Mouse (Mus musculus) adrenal gland (tissue): ENCODE measurements around the gene Sgo2a.
"Not testable (repeated sequence)": the region's sequence is repeated elsewhere in the genome, so short reads cannot be mapped to it uniquely, and the experiment has no call there.

Source experiments
- intact Hi-C: fragments of 180-260 bp; cut with DNase I; formaldehyde crosslinking; loops from one replicate; pipeline ENCODE4 v1.15.1; 2025

Gene Sgo2a

GRCm38 (mm10) chr1:58030156-58030871, 34.5 kb downstream of the Sgo2a start:
- intact Hi-C loops, result no loop called here

DNA sequence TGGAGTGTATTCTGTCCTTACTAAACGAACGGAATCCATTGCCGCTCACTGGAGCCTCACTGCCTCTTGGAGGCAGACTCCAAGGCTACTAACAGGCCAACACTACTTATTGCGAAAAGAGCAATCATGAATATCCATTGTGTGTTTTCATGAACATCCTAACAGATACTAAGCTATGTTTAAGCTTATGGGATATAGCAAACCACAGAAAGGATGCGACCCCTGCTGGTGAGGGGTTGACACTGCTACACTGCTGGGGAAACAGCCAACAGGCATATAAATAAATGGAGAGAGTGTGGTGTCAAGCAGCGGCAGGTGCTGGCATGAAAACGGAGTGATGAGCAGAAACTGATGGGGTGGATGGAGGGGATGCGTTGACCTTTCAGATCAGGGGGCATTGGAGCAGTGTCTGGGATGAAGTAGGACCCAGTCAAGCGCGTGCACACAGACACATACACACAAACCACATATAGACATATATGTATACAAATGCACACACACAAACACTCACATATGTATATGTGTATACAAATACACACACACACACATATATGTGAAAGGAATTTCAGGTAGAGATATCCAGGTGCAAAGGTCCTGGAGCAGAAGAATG, 35.5 kb downstream of the Sgo2a start:
- intact Hi-C loops, result no loop called here

DNA sequence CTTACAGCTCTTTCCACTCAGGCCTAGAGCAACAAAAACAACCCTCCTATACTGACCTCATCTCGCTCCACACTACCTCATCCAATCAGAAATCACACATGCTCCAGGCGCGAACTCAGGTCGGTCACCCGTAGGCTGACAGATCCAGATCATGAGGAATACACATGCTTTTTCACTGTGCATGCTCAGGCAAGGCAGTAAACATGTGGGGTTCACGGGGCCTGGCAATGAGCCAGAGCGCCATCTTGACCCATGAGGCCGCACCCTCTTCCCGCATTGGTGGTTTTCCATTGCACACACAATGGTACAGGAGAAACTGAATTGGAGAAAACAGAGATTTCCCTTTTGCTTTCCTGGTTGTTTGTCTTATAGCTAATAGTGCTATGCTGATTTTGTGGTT, 41.5 kb downstream of the Sgo2a start:
- intact Hi-C loops, result not testable (repeated sequence)

- intact Hi-C loops, result no loop called here
Measured at GRCm38 (mm10) chr1:58045076-58045475, 49.3 kb downstream of the Sgo2a start.

DNA sequence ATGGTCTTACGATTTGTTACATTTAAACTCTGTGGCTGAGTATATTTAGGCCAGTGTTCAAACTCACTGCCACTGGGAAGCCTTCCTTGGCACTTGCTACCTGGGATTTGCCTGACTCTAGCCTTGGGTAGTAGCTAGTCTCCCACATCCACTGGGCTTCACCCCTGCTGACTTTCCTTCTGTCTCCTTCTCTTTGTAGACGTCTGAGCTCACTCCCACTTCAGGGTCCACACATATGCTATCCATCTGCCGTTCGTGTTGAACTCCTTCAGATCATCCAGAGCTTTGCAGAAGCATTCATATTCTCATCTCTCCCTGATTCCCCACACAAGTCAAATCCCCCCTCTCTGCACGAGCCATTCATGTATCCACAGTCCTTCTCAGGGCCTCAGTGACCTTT, 49.8 kb downstream of the Sgo2a start:
- intact Hi-C loops, result no loop called here

DNA sequence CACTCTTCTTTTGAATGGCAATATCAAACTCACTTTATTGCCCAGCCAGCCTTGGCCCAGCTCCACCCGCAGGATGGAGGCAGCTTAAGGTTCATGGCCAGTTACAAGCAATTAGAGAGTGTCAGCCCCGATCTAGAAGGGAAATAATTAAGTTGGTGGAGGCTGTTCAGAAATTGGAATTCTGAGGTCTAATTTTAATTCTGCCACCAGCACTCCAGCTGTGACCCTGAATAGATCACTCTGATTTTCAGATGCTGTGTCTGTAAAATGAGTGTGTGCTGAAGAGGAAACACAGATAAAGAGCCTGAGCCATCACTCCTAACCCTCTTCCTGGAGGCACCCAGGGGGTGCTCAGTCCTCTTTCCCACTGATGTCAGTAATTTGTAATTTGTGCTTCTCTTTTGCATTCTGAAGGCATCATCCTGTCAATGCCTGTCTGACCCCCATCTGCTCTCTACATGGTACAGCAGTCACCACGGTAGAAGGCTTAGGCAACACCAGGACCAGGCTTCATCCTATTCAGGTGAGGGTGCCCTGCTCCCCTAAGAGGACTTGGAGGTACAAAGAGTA, 51.0 kb downstream of the Sgo2a start:
- intact Hi-C loops, result no loop called here

DNA sequence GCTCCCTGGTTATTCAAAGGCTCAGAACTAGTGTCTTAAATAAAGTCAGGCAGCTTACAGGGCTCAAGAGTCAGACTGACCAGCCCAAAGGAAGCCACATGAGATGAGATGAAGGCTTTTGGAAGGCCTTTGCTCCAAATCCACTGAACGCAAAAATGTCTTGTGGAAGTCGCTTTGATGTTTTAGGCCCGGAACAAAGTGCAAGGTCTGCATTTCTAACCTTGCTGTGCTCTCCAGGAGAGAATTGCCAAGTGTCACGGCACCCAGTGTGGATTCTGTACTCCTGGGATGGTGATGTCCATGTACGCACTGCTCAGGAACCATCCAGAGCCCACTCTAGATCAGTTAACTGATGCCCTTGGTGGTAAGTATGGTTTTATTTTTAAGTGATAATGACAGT, 53.4 kb downstream of the Sgo2a start:
- intact Hi-C loops, result no loop called here

GRCm38 (mm10) chr1:58055598-58055997, 59.8 kb downstream of the Sgo2a start:
- intact Hi-C loops, result no loop called here

DNA sequence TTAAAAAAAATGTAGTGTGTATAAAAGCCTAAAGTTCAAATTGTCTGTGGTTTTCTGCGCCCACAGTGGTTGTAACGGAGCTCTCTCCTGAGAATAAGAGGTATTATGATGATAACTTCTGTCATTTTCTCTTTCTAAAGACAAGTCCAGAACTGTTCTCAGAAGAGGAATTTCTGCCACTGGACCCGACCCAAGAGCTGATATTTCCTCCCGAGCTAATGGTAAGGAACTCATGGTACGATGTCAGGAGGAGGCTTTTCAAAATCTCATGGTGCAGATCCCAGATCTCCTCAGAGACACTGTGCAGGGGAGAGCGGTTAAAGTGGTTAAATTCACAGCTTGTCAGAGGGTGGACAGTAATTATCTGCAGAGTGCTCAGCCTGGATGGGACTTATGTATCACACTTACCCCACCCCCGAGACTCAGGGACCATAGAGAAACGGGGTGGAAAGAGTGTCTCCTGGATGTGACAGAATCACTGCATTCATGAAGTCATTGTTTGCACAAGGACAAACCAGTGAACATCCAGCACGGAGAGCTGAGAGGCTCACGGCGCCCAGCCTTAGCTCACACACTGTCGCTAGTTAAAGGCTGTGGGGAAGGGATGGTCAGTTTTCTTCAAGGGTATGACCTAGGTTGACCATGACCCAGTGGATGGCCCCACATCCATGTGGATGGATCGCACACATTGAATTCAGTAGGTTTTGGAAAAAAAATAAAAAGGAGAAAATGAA, 60.5 kb downstream of the Sgo2a start:
- intact Hi-C loops, result no loop called here

DNA sequence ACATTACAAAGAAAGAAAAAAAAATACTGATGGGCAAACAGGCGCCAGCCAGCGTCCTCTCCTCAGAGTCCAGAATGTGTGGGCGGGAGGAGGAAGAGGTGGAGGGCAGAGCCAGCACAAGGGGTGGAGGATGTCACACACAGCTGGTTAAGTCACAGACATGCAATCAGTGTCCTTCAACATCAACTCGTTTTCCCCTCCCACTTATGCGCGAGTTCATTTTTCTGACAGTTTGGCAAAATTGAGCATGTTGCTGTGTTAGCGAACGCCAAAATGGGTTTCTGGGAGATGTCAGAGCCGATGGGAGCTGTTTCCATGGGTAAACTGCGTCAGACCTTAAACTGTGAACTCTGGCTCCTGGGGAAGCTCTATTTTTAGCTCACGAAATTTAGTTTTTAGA, 61.2 kb downstream of the Sgo2a start:
- intact Hi-C loops, result no loop called here

DNA sequence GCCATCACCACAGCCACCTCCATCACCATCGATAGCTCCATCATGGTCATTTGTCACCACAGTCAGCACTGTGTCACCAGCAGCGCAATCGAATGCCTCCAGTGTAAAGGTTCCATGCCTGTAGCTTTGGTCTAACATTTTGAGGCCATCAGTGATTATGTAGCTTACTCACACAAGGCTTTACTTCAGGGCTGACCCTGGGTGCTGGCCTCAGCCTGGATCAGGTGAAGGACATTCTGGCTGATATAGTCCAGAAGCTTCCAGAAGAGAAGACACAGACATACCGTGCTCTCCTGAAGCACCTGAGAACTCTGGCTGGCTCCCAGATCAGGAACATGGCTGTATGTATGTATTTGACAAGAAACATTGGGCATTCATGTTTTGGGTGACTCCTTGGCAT, 63.1 kb downstream of the Sgo2a start:
- intact Hi-C loops, result no loop called here

DNA sequence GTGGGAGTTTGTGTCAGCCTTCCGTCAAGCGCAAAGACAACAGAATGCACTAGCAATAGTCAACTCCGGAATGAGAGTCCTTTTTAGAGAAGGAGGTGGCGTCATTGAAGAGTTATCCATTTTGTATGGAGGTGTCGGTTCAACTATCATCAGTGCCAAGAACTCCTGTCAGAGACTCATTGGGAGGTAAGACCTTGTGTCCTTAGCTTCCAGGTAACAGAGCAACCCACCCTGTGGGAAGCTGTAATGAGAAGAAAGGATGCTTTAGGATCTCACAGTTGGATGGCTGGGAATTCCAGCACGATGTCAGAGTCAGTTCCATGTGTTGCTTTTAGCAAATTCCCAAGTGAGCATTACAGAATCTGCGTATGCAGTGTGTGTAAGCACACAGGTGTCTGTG, 66.4 kb downstream of the Sgo2a start:
- intact Hi-C loops, result no loop called here

GRCm38 (mm10) chr1:58065151-58065550, 69.4 kb downstream of the Sgo2a start:
- intact Hi-C loops, result no loop called here

DNA sequence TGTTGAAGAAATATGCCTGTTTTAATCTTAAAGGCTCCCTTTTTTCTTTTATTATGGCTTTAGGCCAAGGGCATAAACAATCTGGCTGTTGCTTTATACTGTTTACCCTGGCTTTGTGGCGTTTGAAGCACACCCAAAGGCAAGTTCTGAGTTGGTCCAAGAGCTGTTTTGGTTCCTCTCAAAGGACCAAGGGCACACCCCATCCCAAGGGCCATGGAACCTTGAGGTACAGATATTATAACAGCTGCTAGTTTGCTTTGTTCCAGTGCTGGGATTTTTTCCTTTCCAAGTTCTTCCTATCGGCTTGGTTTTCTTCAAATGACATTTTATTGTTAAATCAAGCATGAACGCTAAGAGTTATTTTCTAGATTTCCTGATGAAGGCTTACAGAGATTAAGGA, 69.8 kb downstream of the Sgo2a start:
- intact Hi-C loops, result no loop called here

GRCm38 (mm10) chr1:58069181-58069580, 73.4 kb downstream of the Sgo2a start:
- intact Hi-C loops, result no loop called here

- intact Hi-C loops, result loop anchor here (5.0 kb wide), 1 partner anchor 37 kb away; no protein-coding TSS in a partner anchor
Measured at GRCm38 (mm10) chr1:58070091-58070490, 74.3 kb downstream of the Sgo2a start.

DNA sequence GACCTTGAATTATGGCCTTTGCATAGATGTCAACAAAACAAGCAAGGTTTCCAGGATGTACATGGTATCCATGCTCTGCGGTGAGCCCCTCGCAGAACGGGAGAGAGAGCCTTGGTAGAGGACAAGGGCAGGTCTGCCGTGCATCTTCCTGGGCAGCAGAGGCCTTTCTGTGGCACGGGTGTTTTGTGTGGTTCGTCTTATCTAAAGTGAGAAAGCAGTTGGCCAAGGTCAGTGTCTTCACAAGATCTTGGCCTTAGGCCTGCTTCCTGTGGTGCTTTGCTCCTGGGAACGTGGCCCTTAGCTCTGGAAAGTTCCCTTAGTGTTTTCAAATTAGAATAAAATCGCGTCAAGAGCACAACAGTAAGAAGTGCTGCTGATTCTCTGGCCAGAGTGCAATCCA, 75.2 kb downstream of the Sgo2a start:
- intact Hi-C loops, result loop anchor here (5.0 kb wide), 1 partner anchor 36 kb away; no protein-coding TSS in a partner anchor

- intact Hi-C loops, result loop anchor here (5.0 kb wide), 1 partner anchor 36 kb away; no protein-coding TSS in a partner anchor
Measured at GRCm38 (mm10) chr1:58071509-58071908, 75.7 kb downstream of the Sgo2a start.

DNA sequence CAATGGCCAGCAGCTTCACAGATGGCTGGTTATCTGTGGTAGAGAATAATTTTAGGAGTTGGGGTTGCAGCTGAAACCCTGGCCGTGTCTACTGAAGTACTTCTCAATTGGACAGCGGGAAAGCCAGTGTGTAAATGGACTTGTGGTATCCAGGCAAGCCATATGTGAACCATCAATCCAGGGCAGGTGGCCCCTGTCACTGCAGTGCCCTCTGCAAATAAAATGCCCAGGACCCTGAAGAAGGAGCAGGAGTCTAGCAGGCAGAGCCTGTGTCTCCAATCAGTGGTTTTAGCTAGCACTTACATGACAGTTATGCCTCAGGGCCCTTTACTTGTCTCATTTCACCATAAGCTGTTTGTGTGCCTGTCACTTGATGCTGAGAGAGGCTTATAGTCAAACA, 76.6 kb downstream of the Sgo2a start:
- intact Hi-C loops, result loop anchor here (5.0 kb wide), 1 partner anchor 35 kb away; no protein-coding TSS in a partner anchor

DNA sequence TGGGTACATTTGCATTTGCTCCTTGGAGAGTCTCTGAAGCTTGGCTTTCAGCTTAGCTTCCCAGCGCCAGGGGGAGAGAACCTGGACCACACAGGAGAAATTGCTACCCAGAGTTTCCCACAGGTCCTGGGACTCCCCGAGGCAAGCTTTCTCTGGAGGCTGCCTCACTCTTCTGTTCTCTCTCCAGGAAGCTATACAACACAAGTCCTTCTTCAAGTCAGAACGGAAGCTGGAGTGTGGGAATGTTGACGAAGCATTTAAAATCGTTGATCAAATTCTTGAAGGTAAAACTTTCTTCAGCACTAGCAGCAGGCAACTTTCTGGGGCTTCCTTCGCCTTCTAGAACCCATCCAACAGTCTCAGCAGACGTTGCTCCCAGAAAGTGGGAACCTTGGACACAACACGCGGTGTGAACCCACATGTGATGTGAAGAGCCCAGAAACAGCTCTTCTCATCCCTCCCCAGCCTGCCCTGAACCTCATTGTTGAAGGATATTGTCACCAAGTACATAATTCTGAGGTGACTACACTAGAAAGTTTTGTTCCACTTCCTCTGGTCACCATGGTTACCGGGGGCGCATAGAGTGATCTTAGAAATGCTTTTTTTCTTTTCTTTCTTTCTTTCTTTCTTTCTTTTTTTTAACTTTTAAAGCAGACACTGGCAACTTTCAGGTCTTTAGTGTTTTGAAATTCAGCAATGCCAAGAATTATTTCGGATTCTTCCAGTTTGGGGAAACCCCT, 77.4 kb downstream of the Sgo2a start:
- intact Hi-C loops, result loop anchor here (5.0 kb wide), 1 partner anchor 34 kb away; no protein-coding TSS in a partner anchor

DNA sequence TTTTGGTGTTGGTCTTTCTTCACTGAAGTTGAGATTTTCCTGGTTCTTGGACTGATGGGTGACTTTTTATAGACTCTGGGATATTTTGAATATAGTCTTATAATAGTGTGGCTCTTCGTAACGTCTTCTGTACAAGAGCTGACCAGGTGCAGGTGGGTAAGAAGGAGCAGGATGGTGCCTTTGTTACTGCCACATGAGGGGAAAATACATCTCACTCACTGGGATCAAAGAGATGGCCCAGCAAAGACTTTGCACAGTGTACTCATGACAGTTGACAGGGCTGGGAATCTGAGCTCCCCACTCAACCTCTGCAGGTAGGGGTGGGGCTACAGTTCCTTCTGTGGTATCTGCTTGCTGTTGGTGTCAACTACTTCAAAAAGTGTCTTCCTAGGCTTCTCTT, 78.5 kb downstream of the Sgo2a start:
- intact Hi-C loops, result loop anchor here (5.0 kb wide), 1 partner anchor 33 kb away; no protein-coding TSS in a partner anchor
